Mouse (Mus musculus) intestine, embryonic 16.5 days (tissue): ENCODE measurements around the gene Abcb6. TPM values are rescaled to one million over a fixed set of nuclear protein-coding genes. Genes with fewer than 3 reads are reported as not detected.

ENCODE experiments used
- ATAC-seq: fragments of 200-750 bp; cut with Nextera tagmentation; 2 replicates; pipeline ENCODE4 v1.8.0; 2017; ENCODE audit warnings: moderate TSS enrichment, moderate library complexity
- H3K27ac ChIP-seq: fragments of 300-500 bp; sonication (generic); 2 replicates; pipeline ENCODE4 v1.5.1; 2014; ENCODE audit warnings: mild to moderate bottlenecking, low read length
- H3K27me3 ChIP-seq: fragments of 300-500 bp; sonication (generic); replicated peaks from 2 replicates; pipeline ENCODE4 v1.6.1; 2014; ENCODE audit warnings: low read length, control low read depth, mixed read lengths; ENCODE audit not compliant: control insufficient read depth, insufficient read depth
- H3K36me3 ChIP-seq: fragments of 300-500 bp; sonication (generic); 2 replicates; pipeline ENCODE4 v1.6.1; 2014; ENCODE audit warnings: low read length, control low read depth; ENCODE audit not compliant: control insufficient read depth, insufficient read depth
- H3K4me1 ChIP-seq: fragments of 300-500 bp; sonication (generic); 2 replicates; pipeline ENCODE4 v1.6.1; 2014; ENCODE audit warnings: low read length, control low read depth, mixed read lengths; ENCODE audit not compliant: control insufficient read depth, insufficient read depth
- H3K4me2 ChIP-seq: fragments of 300-500 bp; sonication (generic); 2 replicates; pipeline ENCODE4 v1.6.1; 2014; ENCODE audit warnings: low read depth, low read length, control low read depth
- H3K4me3 ChIP-seq: fragments of 300-500 bp; sonication (generic); 2 replicates; pipeline ENCODE4 v1.5.1; 2014; ENCODE audit warnings: mild to moderate bottlenecking, low read length
- H3K9ac ChIP-seq: fragments of 300-500 bp; sonication (generic); 2 replicates; pipeline ENCODE4 v1.6.1; 2014; ENCODE audit warnings: low read depth, low read length
- H3K9me3 ChIP-seq: fragments of 300-500 bp; sonication (generic); 2 replicates; pipeline ENCODE4 v1.6.1; 2016; ENCODE audit warnings: low read length, control low read depth; ENCODE audit not compliant: control insufficient read depth
- WGBS: fragments of 180-500 bp; shearing (Covaris S2); extraction: QIAGEN DNeasy Blood & Tissue Kit; methylation state at CpG from one replicate; pipeline ENCODE4 v1.1.7; 2014; 5-methylcytosine and 5-hydroxymethylcytosine counted together
- polyA plus RNA-seq: library from polyadenylated mRNA; unstranded; fragments of >200 nt; fragmentation: Nextera tagmentation; extraction: Ambion mirVana; gene quantifications from 2 replicates; pipeline ENCODE4 v1.2.1, GENCODE M21; 2015

Abcb6 gene
- polyA plus RNA-seq, 1 experiment from 2014 or later: 27.8 TPM

GRCm38 (mm10) chr1:75168093-75168471 is 12.1 kb downstream of the Abcb6 start:
- Histone ChIP-seq H3K4me2 (peak overlapping the region; percentile 89), H3K9ac (peak overlapping the region; percentile 90), H3K9me3 (no peaks in the 10 kb centered on the region), H3K4me1 (peaks cover 13% of the 10 kb centered on the region), H3K27ac (peak overlapping the region; percentile 17), H3K36me3 (peaks cover 7% of the 10 kb centered on the region), H3K27me3 (no peaks in the 10 kb centered on the region), H3K4me3 (peak overlapping the region; percentile 88)
- ATAC-seq: peak; percentile 31
- 7% methylated on average over 7 of the region's 7 CpGs for WGBS

GRCm38 (mm10) chr1:75160256-75160617 is 20.0 kb downstream of the Abcb6 start:
- Histone ChIP-seq H3K4me1 (no peaks in the 10 kb centered on the region), H3K4me3 (no peak overlapping the region), H3K27ac (no peak overlapping the region), H3K9me3 (no peaks in the 10 kb centered on the region), H3K27me3 (no peaks in the 10 kb centered on the region), H3K4me2 (no peak overlapping the region), H3K9ac (no peak overlapping the region), H3K36me3 (no peaks in the 10 kb centered on the region)
- ATAC-seq: no peak
- 83% methylated on average over 4 of the region's 4 CpGs for WGBS

DNA sequence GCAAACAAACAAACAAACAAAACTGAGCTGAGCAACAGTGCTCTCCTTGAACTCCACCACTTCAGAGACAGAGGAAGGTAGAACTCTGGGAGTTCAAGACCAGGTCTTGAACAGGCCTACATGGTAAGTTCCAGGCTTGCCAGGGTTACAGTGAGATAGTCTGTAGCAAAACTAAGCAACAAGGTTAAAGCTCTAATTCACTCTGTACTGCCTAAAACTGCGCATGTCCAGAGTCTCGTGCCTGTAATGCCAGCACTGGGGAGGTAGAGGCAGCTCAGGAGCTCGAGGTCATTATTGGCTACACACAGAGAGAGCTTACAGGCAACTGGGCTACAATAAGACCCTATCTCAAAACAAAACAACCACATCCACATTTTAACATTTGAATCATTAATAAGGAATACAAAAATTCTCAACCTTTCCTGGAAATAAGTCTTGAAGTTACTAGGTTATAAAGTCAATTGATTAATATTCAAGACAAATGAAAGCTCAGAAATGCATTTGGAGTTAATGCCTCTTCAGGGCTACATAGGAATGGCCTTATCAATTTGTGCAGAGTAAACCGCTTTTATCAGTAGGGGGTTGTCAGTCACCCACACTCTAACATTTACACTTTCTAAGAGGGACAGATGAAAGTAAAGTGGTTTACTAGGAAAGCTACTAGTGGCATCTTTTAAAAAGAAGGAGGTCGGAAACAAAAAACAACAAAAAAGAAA is 20.5 kb downstream of the Abcb6 start:
- H3K9ac ChIP-seq: no peak overlapping the region
- WGBS: 66% methylated on average over 5 of the region's 5 CpGs
- H3K4me3 ChIP-seq: no peak overlapping the region
- H3K9me3 ChIP-seq: no peaks in the 10 kb centered on the region
- no peaks in the 10 kb centered on the region for H3K4me1 ChIP-seq
- no peaks in the 10 kb centered on the region for H3K27me3 ChIP-seq
- H3K4me2 ChIP-seq: no peak overlapping the region
- no peak overlapping the region for H3K27ac ChIP-seq
- ATAC-seq: no peak
- no peaks in the 10 kb centered on the region for H3K36me3 ChIP-seq

GRCm38 (mm10) chr1:75158990-75159389 is 21.2 kb downstream of the Abcb6 start:
- no peak for ATAC-seq

GRCm38 (mm10) chr1:75155837-75156236 is 24.4 kb downstream of the Abcb6 start:
- Histone ChIP-seq H3K4me3 (no peak overlapping the region), H3K9ac (no peak overlapping the region), H3K4me2 (no peak overlapping the region), H3K27me3 (no peaks in the 10 kb centered on the region), H3K9me3 (no peaks in the 10 kb centered on the region), H3K27ac (no peak overlapping the region), H3K4me1 (no peaks in the 10 kb centered on the region), H3K36me3 (no peaks in the 10 kb centered on the region)
- ATAC-seq: no peak
- WGBS: 41% methylated on average over 3 of the region's 3 CpGs

More at GRCm38 (mm10) chr1:75158990-75159389, 21.2 kb downstream of the Abcb6 start:
- Histone ChIP-seq H3K27ac (no peak overlapping the region), H3K4me3 (no peak overlapping the region), H3K9ac (no peak overlapping the region), H3K4me2 (no peak overlapping the region), H3K27me3 (no peaks in the 10 kb centered on the region), H3K9me3 (no peaks in the 10 kb centered on the region), H3K4me1 (no peaks in the 10 kb centered on the region), H3K36me3 (no peaks in the 10 kb centered on the region)

GRCm38 (mm10) chr1:75148727-75149126 is 31.5 kb downstream of the Abcb6 start:
- ATAC-seq: no peak
- 87% methylated on average over 4 of the region's 4 CpGs for WGBS
- Histone ChIP-seq H3K4me3 (no peak overlapping the region), H3K36me3 (peaks cover 21% of the 10 kb centered on the region), H3K27ac (no peak overlapping the region), H3K4me1 (peaks cover 5% of the 10 kb centered on the region; the same call in 1 of the 2 replicates), H3K4me2 (no peak overlapping the region), H3K27me3 (no peaks in the 10 kb centered on the region), H3K9ac (no peak overlapping the region), H3K9me3 (no peaks in the 10 kb centered on the region)

GRCm38 (mm10) chr1:75147411-75148135 is 32.6 kb downstream of the Abcb6 start:
- no peak overlapping the region for H3K27ac ChIP-seq
- peaks cover 21% of the 10 kb centered on the region for H3K36me3 ChIP-seq
- no peaks in the 10 kb centered on the region for H3K27me3 ChIP-seq
- ATAC-seq: no peak
- H3K4me1 ChIP-seq: peaks cover 8% of the 10 kb centered on the region; the same call in 1 of the 2 replicates
- 81% methylated on average over 7 of the region's 7 CpGs for WGBS
- no peak overlapping the region for H3K4me2 ChIP-seq
- H3K9me3 ChIP-seq: no peaks in the 10 kb centered on the region
- H3K4me3 ChIP-seq: no peak overlapping the region
- H3K9ac ChIP-seq: no peak overlapping the region

- no peak overlapping the region for H3K4me3 ChIP-seq
- H3K27me3 ChIP-seq: no peaks in the 10 kb centered on the region
- 90% methylated on average over 3 of the region's 3 CpGs for WGBS
- H3K36me3 ChIP-seq: peaks cover 21% of the 10 kb centered on the region
- no peak overlapping the region for H3K4me2 ChIP-seq
- H3K9me3 ChIP-seq: no peaks in the 10 kb centered on the region
- H3K27ac ChIP-seq: no peak overlapping the region
- H3K9ac ChIP-seq: no peak overlapping the region
- ATAC-seq: no peak
- peaks cover 8% of the 10 kb centered on the region; the same call in 1 of the 2 replicates for H3K4me1 ChIP-seq
These were observed 34.6 kb downstream of the Abcb6 start for GRCm38 (mm10) chr1:75145589-75145988.

DNA sequence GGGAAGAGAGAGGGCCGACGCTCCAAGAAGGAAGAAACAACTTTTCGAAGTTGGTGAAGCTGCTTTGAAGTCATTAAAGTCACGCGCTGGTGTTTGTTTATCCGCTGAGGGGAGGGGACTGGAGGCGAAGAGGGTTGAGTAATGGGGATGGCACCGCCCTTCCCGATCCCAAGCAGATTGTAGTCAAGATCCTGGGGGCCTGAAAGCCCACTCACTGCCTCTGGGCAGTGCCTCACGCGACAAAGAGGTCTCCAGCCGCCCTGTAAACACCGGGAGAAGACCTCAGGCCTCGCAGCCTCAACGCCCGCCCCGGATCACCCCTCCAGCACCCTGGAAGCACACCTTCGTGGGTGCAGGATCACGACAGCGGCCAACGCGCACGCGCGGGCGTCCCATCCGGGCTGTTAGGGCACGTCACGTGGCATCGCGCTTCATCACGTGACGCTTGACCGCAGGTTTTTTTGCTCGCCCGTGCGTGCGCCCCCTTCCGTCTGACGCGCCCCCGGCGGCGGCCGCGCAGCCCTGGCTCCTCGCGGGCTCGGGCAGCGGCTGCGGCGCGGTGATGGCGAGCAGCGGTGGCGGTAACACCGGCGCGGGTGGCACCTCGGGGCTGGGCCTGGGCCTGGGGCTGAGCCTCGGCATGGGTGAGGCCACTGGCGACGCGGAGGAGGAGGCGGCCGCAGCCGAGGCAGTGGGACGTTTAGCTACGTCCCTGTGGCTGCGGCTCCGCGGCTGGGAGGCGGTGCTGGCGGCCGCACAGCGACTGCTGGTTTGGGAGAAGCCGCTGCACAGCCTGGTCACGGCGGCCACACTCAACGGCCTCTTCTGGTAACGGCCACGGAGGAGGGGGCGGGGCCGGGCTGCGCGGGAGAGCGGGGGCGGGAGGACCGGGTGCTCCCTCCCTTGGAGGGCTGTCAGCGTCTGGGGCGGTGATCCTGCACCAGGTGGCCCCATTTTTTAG is 37.6 kb downstream of the Abcb6 start, which contains the start of the genes Cnppd1 and Retreg2:
TSS of gene Cnppd1 (minus strand) at position 411 of the 961 bp plus-strand sequence.
TSS of gene Retreg2 (plus strand) at position 478 of the 961 bp plus-strand sequence.
- Histone ChIP-seq H3K9me3 (no peaks in the 10 kb centered on the region), H3K36me3 (peaks cover 17% of the 10 kb centered on the region), H3K9ac (peak within 1 kb of the TSS; percentile 93), H3K27me3 (no peaks in the 10 kb centered on the region), H3K27ac (peak within 1 kb of the TSS; percentile 97), H3K4me2 (peak within 1 kb of the TSS; percentile 71), H3K4me1 (peaks cover 8% of the 10 kb centered on the region; the same call in 1 of the 2 replicates), H3K4me3 (peak within 1 kb of the TSS; percentile 77)
- WGBS: under 1% methylated on average over 91 of the region's 91 CpGs
- peak; percentile 89 for ATAC-seq
